Mouse (Mus musculus): ENCODE measurements around the gene Hmgcr. TPM values are rescaled to one million over a fixed set of nuclear protein-coding genes. Genes with fewer than 3 reads are reported as not detected.

Hmgcr gene
- 153 and 183 TPM in 2 replicates for polyA plus RNA-seq (2016; fragmentation: Nextera tagmentation; extraction: Ambion mirVana)

DNA sequence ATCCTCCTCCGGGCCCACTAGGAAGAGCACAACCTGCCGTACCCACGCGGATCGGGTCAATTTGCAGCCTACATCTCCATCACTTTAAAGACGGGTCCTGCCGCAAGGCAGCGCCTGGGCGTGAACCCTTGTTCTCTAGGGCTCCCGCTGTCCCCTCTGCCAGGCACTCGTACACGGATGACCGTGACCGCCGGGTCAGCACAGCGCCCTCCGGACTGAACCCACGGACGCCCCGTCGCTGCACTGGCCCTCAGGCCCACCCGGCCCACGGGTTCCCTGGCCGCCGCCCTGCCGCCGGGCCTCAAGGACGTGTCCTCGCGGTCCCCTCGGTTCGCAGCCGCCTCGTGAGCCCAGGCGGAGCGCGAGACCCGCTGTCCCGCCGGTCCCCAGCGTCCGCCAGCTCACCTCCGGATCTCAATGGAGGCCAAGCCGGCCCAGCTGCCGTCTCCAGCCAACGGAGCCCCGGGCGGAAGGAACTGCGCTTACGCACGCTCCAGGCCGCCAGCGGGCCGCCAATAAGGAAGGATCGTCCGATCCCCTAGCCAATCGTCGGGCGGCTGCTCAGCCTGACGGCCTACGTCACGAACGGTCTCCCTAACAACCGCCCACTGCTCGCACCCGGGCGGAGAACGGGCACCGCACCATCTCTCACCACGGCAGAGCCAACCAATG lies at the start of gene Hmgcr:
TSS of gene Hmgcr (minus strand) at position 531 of the 672 bp plus-strand sequence.
- H3K4me3 ChIP-seq = peak within 1 kb of the TSS; percentile 93
- WGBS = under 1% methylated on average over 69 of the region's 70 CpGs
- DNase-seq (ENCODE audit: low spot score) = peak; percentile 99
- H3K27me3 ChIP-seq (ENCODE audit: low read depth, poor library complexity, severe bottlenecking) = no peaks in the 10 kb centered on the region
- H3K4me1 ChIP-seq = peaks cover 41% of the 10 kb centered on the region
- H3K9me3 ChIP-seq (replicated peaks) = no peaks in the 10 kb centered on the region
- peaks cover 21% of the 10 kb centered on the region for H3K36me3 ChIP-seq
- H3K27ac ChIP-seq (replicated peaks) = peak within 1 kb of the TSS; percentile 99

DNA sequence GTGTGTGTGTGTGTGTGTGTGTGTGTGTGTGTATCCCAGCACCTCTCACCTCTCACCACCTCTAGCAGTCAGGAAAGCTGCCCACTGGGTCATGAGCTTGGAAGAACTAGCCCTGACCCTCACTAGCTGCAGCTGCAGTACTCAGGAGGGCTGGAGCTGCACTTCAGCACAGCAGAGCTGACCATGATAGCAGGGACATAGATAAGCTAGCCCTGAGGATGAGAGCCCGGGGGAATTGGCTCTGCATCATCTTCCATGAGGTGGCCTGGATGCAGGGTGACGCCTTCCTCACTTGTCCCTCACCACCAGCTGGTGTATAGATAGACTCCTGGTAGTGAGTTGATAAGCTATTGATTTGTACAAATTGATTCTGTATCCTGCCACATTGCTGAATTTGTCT lies 49.3 kb upstream of the Hmgcr start:
- H3K4me3 ChIP-seq = no peak overlapping the region
- no peaks in the 10 kb centered on the region for H3K4me1 ChIP-seq
- H3K36me3 ChIP-seq = no peaks in the 10 kb centered on the region
- H3K27me3 ChIP-seq (ENCODE audit: low read depth, poor library complexity, severe bottlenecking) = no peaks in the 10 kb centered on the region
- no peak for DNase-seq (ENCODE audit: low spot score)
- WGBS = 87% methylated on average over 2 of the region's 2 CpGs
- no peak overlapping the region for H3K27ac ChIP-seq (replicated peaks)
- no peaks in the 10 kb centered on the region for H3K9me3 ChIP-seq (replicated peaks)

DNA sequence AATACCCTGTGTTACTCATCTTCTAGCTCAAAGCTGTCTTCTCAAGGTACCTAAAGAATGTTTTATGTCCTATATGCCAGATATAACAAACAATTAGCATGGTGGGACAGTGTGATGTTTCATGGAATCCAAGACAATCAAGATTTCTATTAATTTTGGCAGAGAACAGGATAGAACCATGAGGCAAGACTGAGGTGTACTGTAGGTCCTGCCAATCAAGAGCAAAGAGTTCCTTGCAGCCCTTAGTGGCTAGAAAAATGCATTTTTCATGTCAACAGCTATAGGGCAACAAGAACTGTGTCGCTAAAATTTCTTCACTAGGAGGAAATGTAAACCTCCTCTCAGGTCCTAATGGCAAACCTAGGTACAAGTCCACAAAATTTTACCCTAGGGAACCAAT lies 47.1 kb upstream of the Hmgcr start:
- DNase-seq (ENCODE audit: low spot score) = no peak
- H3K4me1 ChIP-seq = no peaks in the 10 kb centered on the region
- no peak overlapping the region for H3K4me3 ChIP-seq
- no peaks in the 10 kb centered on the region for H3K9me3 ChIP-seq (replicated peaks)
- no peaks in the 10 kb centered on the region for H3K36me3 ChIP-seq
- no peak overlapping the region for H3K27ac ChIP-seq (replicated peaks)
- 79% methylated on average over 1 of the region's 1 CpGs for WGBS
- H3K27me3 ChIP-seq (ENCODE audit: low read depth, poor library complexity, severe bottlenecking) = no peaks in the 10 kb centered on the region

DNA sequence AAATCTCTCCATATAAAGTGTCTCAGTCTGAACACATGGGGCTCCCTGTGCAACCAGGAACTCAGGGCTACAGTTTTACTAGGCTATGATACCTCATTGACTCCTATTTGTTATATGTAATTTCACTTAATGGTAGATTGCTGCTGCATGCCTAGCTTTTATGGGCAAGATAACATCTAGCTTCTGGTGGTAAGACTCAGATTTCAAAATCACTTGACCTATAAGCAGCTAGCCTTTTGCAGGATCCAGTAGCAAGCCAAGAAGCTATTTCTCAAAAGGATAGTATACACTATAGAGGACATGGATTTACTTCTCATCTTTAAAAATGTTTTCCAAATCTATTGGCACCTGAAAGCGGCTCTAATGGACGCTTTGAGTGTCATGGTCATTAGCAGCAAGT lies 45.6 kb upstream of the Hmgcr start:
- DNase-seq (ENCODE audit: low spot score) = no peak
- Histone ChIP-seq H3K4me1 (no peaks in the 10 kb centered on the region), H3K36me3 (no peaks in the 10 kb centered on the region), H3K4me3 (no peak overlapping the region), H3K9me3 (replicated peaks) (no peaks in the 10 kb centered on the region), H3K27ac (replicated peaks) (no peak overlapping the region), H3K27me3 (ENCODE audit: low read depth, poor library complexity, severe bottlenecking) (no peaks in the 10 kb centered on the region)
- WGBS = 95% methylated on average over 2 of the region's 2 CpGs

DNA sequence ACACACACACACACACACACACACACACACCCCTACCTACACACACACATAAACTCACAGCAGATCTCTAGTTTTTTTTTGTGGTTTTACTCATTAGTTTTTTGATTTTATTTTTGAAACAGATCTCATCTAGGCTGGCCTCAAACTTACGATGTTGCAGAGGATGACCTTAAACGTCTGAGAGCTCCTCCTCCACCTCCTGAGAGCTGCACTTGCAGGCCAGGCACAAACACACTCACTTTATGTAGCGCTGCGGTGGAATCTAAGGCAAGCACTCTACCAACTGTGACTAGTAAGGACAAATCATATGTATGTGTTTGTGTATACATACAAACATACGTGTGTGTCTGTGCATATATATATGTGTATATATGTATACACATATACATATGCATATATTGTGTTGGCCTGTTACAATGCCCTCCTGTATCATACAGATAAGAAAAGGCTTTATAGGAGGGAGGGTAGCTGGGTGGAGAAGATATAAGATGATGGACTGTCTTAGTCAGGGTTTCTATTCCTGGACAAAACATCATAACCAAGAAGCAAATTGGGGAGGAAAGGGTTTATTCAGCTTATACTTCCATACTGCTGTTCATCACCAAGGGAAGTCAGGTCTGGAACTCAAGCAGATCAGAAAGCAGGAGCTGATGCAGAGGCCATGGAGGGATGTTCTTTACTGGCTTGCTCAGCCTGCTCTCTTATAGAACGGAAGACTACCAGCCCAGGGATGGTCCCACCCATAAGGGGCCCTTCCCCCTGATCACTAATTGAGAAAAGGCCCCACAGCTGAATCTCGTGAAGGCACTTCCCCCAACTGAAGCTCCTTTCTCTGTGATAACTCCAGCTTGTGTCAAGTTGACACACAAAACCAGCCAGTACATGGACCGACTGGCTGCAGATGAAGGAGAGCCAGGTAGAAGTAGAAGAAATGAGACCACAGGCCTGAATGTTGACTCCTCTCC lies 38.8 kb upstream of the Hmgcr start:
- Histone ChIP-seq H3K4me1 (no peaks in the 10 kb centered on the region), H3K27ac (replicated peaks) (no peak overlapping the region), H3K27me3 (ENCODE audit: low read depth, poor library complexity, severe bottlenecking) (no peaks in the 10 kb centered on the region), H3K4me3 (no peak overlapping the region), H3K36me3 (no peaks in the 10 kb centered on the region), H3K9me3 (replicated peaks) (no peaks in the 10 kb centered on the region)
- WGBS = 84% methylated on average over 8 of the region's 8 CpGs
- DNase-seq (ENCODE audit: low spot score) = no peak

DNA sequence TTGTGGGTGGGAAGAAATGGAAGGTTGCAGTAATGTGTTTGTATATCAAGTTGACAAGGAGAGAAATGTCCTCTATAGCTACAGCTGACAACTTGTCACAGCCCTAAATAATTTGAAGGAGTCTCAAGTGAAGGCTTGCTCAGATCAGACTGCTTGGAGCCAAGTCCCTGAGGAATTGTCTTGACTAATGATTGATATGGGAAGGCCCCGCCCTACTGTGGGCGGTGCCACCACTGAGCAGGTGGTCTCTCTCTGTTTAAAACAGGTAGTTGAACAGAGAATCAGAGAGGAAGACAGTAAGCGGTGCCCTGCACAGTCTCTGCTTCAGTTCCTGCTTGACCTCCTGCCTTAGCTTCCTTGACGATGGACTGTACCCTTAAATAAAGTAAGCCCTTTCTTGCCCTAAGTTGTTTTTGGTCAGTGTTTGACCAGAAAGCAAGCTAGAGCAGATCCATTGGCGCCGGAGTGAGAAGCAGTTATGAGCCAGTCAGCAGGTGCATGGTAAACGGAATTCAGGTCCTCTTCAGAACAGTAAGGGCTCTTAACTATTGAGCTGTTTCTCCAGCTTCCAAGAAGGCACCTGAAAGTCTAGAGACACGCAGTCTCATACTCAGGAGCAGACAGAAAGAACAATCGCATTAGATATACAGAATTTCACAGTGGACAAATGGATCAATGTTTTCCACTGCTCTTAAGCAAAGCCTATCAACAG lies 32.0 kb upstream of the Hmgcr start:
- Histone ChIP-seq H3K27me3 (ENCODE audit: low read depth, poor library complexity, severe bottlenecking) (no peaks in the 10 kb centered on the region), H3K36me3 (no peaks in the 10 kb centered on the region), H3K27ac (replicated peaks) (no peak overlapping the region), H3K9me3 (replicated peaks) (no peaks in the 10 kb centered on the region), H3K4me3 (no peak overlapping the region), H3K4me1 (no peaks in the 10 kb centered on the region)
- DNase-seq (ENCODE audit: low spot score) = no peak
- 79% methylated on average over 9 of the region's 9 CpGs for WGBS

DNA sequence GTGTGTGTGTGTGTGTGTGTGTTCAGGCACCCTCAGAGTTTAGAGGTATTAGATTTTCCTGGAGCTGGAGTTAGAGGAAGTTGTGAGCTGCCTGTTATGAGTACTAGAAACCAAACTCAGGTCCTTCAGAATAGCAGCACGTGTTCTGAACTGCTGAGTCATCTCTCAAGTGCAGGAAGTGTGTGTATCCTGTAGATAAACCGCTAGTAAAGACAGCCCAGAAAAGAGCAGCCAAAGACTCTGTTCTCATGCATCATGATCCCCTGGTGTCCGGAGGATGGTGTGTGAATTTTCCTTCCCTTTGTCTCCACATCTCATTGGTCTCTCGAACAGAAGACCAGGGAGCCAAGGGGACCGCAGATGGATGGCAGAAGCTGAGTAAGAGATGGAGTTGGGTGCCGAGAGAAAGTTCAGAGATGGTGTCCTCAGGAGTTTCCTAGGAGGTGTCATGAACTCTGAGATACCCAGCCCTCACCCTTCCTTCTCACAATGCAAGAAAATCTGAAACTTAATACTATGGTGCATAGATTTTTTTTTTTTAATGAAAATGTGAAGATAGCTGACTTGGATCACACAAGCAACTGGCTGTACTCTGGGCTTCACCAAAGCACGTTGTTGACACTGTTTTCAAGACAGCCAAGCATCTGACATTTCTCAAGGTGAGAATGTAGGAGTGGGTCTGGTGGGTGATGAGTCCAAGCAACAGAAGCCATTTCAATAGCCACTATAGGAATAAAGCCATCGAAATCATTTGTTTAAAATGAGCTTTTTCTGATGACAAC lies 27.3 kb upstream of the Hmgcr start:
- no peaks in the 10 kb centered on the region for H3K4me1 ChIP-seq
- no peaks in the 10 kb centered on the region for H3K36me3 ChIP-seq
- WGBS = 83% methylated on average over 8 of the region's 8 CpGs
- H3K27me3 ChIP-seq (ENCODE audit: low read depth, poor library complexity, severe bottlenecking) = no peaks in the 10 kb centered on the region
- H3K27ac ChIP-seq (replicated peaks) = no peak overlapping the region
- no peaks in the 10 kb centered on the region for H3K9me3 ChIP-seq (replicated peaks)
- DNase-seq (ENCODE audit: low spot score) = no peak
- no peak overlapping the region for H3K4me3 ChIP-seq

DNA sequence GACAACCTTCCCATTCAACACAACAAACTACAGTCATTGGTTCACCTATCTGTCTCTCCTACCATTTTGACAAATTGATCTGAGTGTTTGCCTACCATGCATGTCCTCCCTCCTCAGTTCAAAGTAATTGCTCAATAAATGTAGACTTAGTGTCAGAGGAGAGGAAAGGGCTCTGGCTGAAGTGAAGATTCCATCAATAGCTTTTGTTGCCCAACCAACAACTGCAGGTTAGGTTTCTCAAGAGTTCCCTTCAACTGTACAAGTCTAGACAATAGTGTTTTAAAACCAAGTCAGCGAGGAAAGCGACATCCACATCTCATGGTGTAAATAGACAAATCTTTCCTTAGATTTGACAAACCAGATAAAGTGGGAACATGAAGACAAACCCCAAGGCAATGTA lies 24.7 kb upstream of the Hmgcr start:
- no peak overlapping the region for H3K4me3 ChIP-seq
- H3K27me3 ChIP-seq (ENCODE audit: low read depth, poor library complexity, severe bottlenecking) = no peaks in the 10 kb centered on the region
- H3K9me3 ChIP-seq (replicated peaks) = no peaks in the 10 kb centered on the region
- H3K4me1 ChIP-seq = no peaks in the 10 kb centered on the region
- DNase-seq (ENCODE audit: low spot score) = no peak
- WGBS = 92% methylated on average over 2 of the region's 2 CpGs
- H3K27ac ChIP-seq (replicated peaks) = no peak overlapping the region
- H3K36me3 ChIP-seq = no peaks in the 10 kb centered on the region

DNA sequence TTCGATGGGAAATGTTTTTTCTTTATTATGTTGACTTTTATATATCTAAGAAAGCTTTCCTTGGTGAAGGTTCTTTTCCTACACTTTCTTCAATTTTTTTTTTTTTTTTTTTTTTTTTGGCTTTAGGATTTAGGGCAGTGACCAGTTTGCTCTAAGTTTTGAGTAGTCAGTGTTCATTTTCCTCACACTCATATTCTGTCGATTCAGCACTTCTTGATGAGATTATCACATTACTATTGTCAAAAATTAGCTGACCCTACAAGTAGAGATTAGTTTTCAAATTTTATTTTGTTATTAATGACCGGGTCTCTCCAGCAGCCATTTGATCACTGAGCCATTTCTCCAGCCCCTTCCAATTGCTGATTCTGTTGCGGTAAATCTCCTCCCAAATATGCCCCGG lies 19.2 kb upstream of the Hmgcr start:
- Histone ChIP-seq H3K27me3 (ENCODE audit: low read depth, poor library complexity, severe bottlenecking) (no peaks in the 10 kb centered on the region), H3K36me3 (no peaks in the 10 kb centered on the region), H3K4me3 (no peak overlapping the region), H3K4me1 (no peaks in the 10 kb centered on the region), H3K27ac (replicated peaks) (no peak overlapping the region), H3K9me3 (replicated peaks) (no peaks in the 10 kb centered on the region)
- no peak for DNase-seq (ENCODE audit: low spot score)
- WGBS = 96% methylated on average over 5 of the region's 5 CpGs

DNA sequence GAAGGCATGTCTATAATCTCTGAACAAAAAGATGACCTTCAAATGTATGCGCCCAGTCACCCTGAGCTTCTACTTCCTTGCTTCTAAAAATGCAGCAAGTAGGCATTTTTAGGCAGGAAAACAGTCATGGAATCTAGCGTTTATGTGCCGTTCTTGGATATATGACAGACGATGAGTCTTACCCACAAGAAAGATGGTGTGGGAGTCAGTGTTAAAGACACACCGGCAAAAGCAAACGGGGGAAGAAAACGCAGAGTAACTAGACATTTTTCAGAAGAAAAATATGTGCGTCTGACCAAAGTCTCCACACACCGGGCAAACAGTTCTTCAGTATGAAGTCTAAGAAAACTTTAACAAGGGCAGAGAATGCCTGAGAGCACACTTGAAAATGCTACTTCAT lies 16.5 kb upstream of the Hmgcr start:
- no peaks in the 10 kb centered on the region for H3K4me1 ChIP-seq

DNA sequence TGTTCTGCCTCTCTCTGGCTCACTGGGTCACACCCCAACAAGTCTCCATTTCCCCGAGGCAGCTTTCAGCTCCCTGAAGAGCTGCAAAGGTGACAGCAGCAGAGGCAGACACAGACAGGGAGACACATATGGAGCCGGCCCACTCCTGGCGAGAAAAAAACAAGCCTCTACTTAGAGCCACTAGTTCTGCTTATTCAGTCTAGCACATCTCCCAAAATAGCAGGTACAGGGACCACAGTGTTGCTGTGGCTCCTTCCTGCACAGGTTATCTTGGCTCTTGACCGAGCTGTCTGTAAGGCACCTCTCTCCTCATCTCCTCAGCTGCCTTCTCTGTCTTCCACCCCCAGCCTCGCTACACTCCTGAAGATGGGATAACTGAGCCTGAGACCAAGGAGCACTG lies 14.0 kb upstream of the Hmgcr start:
- Histone ChIP-seq H3K27ac (replicated peaks) (no peak overlapping the region), H3K9me3 (replicated peaks) (no peaks in the 10 kb centered on the region), H3K36me3 (no peaks in the 10 kb centered on the region), H3K4me1 (no peaks in the 10 kb centered on the region), H3K4me3 (no peak overlapping the region), H3K27me3 (ENCODE audit: low read depth, poor library complexity, severe bottlenecking) (no peaks in the 10 kb centered on the region)
- 87% methylated on average over 5 of the region's 5 CpGs for WGBS
- no peak for DNase-seq (ENCODE audit: low spot score)

More for the DNA sequence above, 16.5 kb upstream of the Hmgcr start:
- WGBS = 92% methylated on average over 9 of the region's 9 CpGs
- no peaks in the 10 kb centered on the region for H3K36me3 ChIP-seq
- H3K4me3 ChIP-seq = no peak overlapping the region
- H3K27me3 ChIP-seq (ENCODE audit: low read depth, poor library complexity, severe bottlenecking) = no peaks in the 10 kb centered on the region
- no peak overlapping the region for H3K27ac ChIP-seq (replicated peaks)
- H3K9me3 ChIP-seq (replicated peaks) = no peaks in the 10 kb centered on the region
- DNase-seq (ENCODE audit: low spot score) = no peak

DNA sequence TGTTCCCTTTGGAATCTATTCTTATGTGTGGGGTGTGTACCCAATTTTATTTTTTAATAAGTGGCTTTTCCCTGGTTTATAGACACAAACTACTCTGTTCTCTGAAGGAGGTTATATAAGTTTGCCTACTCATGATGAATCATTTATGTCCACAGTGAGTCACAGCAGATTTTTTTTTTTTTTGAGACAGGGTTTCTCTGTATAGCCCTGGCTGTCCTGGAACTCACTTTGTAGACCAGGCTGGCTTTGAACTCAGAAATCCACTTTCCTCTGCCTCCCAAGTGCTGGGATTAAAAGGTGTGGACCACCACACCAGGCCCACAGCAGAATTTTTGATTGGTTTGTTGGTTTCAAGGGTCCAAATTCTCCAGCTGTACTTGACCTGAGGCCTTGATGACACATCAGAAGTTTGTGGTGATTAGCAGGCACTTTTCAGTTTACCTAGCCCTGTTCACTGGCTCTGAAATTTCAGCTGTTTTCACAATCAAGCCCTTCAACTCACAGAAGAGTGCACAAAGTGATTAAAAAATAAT lies 10.4 kb upstream of the Hmgcr start:
- Histone ChIP-seq H3K4me1 (no peaks in the 10 kb centered on the region), H3K4me3 (no peak overlapping the region), H3K9me3 (replicated peaks) (no peaks in the 10 kb centered on the region), H3K27me3 (ENCODE audit: low read depth, poor library complexity, severe bottlenecking) (no peaks in the 10 kb centered on the region), H3K27ac (replicated peaks) (no peak overlapping the region), H3K36me3 (no peaks in the 10 kb centered on the region)
- no peak for DNase-seq (ENCODE audit: low spot score)
